Mouse (Mus musculus): ENCODE data around the gene Pacrg. TPM values are rescaled to one million over a fixed set of nuclear protein-coding genes. Genes with fewer than 3 reads are reported as not detected.

Gene Pacrg
- polyA plus RNA-seq, 1 experiment from 2014 or later = 3.7 TPM

GRCm38 (mm10) chr17:10552295-10553056 is 287.6 kb downstream of the Pacrg start:
- no peak overlapping the region for H3K9ac ChIP-seq (ENCODE audit: low read length)
- no peaks in the 10 kb centered on the region for H3K27me3 ChIP-seq (ENCODE audit: control insufficient read depth, insufficient read depth, low read length)
- H3K36me3 ChIP-seq (ENCODE audit: control insufficient read depth, insufficient read depth, low read length) = no peaks in the 10 kb centered on the region
- no peaks in the 10 kb centered on the region for H3K9me3 ChIP-seq (ENCODE audit: control insufficient read depth, low read length)
- H3K27ac ChIP-seq (ENCODE audit: low read depth, low read length) = no peak overlapping the region
- DNase-seq (ENCODE audit: low spot score, missing footprints) (no peak), ATAC-seq (ENCODE audit: low FRiP score) (no peak)
- 94% methylated on average over 16 of the region's 16 CpGs for WGBS
- no peaks in the 10 kb centered on the region for H3K4me1 ChIP-seq (ENCODE audit: control insufficient read depth, insufficient read depth, low read length)
- H3K4me3 ChIP-seq (ENCODE audit: low read depth, low read length) = no peak overlapping the region
- H3K4me2 ChIP-seq = no peak overlapping the region

GRCm38 (mm10) chr17:10550781-10551520 is 289.2 kb downstream of the Pacrg start:
- H3K9ac ChIP-seq (ENCODE audit: low read length) = no peak overlapping the region
- H3K4me2 ChIP-seq = no peak overlapping the region
- no peak overlapping the region for H3K4me3 ChIP-seq (ENCODE audit: low read depth, low read length)
- DNase-seq (ENCODE audit: low spot score, missing footprints) (no peak), ATAC-seq (ENCODE audit: low FRiP score) (no peak)
- no peaks in the 10 kb centered on the region for H3K36me3 ChIP-seq (ENCODE audit: control insufficient read depth, insufficient read depth, low read length)
- H3K27ac ChIP-seq (ENCODE audit: low read depth, low read length) = no peak overlapping the region
- no peaks in the 10 kb centered on the region for H3K4me1 ChIP-seq (ENCODE audit: control insufficient read depth, insufficient read depth, low read length)
- WGBS = 72% methylated on average over 15 of the region's 15 CpGs
- H3K27me3 ChIP-seq (ENCODE audit: control insufficient read depth, insufficient read depth, low read length) = no peaks in the 10 kb centered on the region
- no peaks in the 10 kb centered on the region for H3K9me3 ChIP-seq (ENCODE audit: control insufficient read depth, low read length)

GRCm38 (mm10) chr17:10549825-10550224 is 290.3 kb downstream of the Pacrg start:
- Histone ChIP-seq H3K4me1 (ENCODE audit: control insufficient read depth, insufficient read depth, low read length) (no peaks in the 10 kb centered on the region), H3K27me3 (ENCODE audit: control insufficient read depth, insufficient read depth, low read length) (no peaks in the 10 kb centered on the region), H3K4me2 (no peak overlapping the region), H3K27ac (ENCODE audit: low read depth, low read length) (no peak overlapping the region), H3K4me3 (ENCODE audit: low read depth, low read length) (no peak overlapping the region), H3K36me3 (ENCODE audit: control insufficient read depth, insufficient read depth, low read length) (no peaks in the 10 kb centered on the region), H3K9me3 (ENCODE audit: control insufficient read depth, low read length) (no peaks in the 10 kb centered on the region), H3K9ac (ENCODE audit: low read length) (no peak overlapping the region)
- WGBS = 87% methylated on average over 3 of the region's 3 CpGs
- DNase-seq (ENCODE audit: low spot score, missing footprints) = no peak
- ATAC-seq (ENCODE audit: low FRiP score) = no peak

GRCm38 (mm10) chr17:10548969-10549368 is 291.1 kb downstream of the Pacrg start:
- no peak overlapping the region for H3K27ac ChIP-seq (ENCODE audit: low read depth, low read length)
- no peak for DNase-seq (ENCODE audit: low spot score, missing footprints)
- WGBS = 86% methylated on average over 4 of the region's 4 CpGs
- H3K9ac ChIP-seq (ENCODE audit: low read length) = no peak overlapping the region
- no peaks in the 10 kb centered on the region for H3K27me3 ChIP-seq (ENCODE audit: control insufficient read depth, insufficient read depth, low read length)
- no peaks in the 10 kb centered on the region for H3K4me1 ChIP-seq (ENCODE audit: control insufficient read depth, insufficient read depth, low read length)
- H3K4me3 ChIP-seq (ENCODE audit: low read depth, low read length) = no peak overlapping the region
- H3K9me3 ChIP-seq (ENCODE audit: control insufficient read depth, low read length) = no peaks in the 10 kb centered on the region
- H3K36me3 ChIP-seq (ENCODE audit: control insufficient read depth, insufficient read depth, low read length) = no peaks in the 10 kb centered on the region
- no peak for ATAC-seq (ENCODE audit: low FRiP score)
- no peak overlapping the region for H3K4me2 ChIP-seq

- H3K4me1 ChIP-seq (ENCODE audit: control insufficient read depth, insufficient read depth, low read length) = no peaks in the 10 kb centered on the region
- H3K27ac ChIP-seq (ENCODE audit: low read depth, low read length) = no peak overlapping the region
- H3K9me3 ChIP-seq (ENCODE audit: control insufficient read depth, low read length) = no peaks in the 10 kb centered on the region
- H3K4me2 ChIP-seq = no peak overlapping the region
- H3K36me3 ChIP-seq (ENCODE audit: control insufficient read depth, insufficient read depth, low read length) = no peaks in the 10 kb centered on the region
- H3K4me3 ChIP-seq (ENCODE audit: low read depth, low read length) = no peak overlapping the region
- no peak for ATAC-seq (ENCODE audit: low FRiP score)
- DNase-seq (ENCODE audit: low spot score, missing footprints) = no peak
- H3K27me3 ChIP-seq (ENCODE audit: control insufficient read depth, insufficient read depth, low read length) = no peaks in the 10 kb centered on the region
- 95% methylated on average over 2 of the region's 2 CpGs for WGBS
- no peak overlapping the region for H3K9ac ChIP-seq (ENCODE audit: low read length)
These were observed 299.3 kb downstream of the Pacrg start for GRCm38 (mm10) chr17:10540772-10541171.

- 65% methylated on average over 8 of the region's 8 CpGs for WGBS
- Histone ChIP-seq H3K4me3 (ENCODE audit: low read depth, low read length) (no peak overlapping the region), H3K27me3 (ENCODE audit: control insufficient read depth, insufficient read depth, low read length) (no peaks in the 10 kb centered on the region), H3K9ac (ENCODE audit: low read length) (no peak overlapping the region), H3K4me2 (no peak overlapping the region), H3K9me3 (ENCODE audit: control insufficient read depth, low read length) (no peaks in the 10 kb centered on the region), H3K36me3 (ENCODE audit: control insufficient read depth, insufficient read depth, low read length) (no peaks in the 10 kb centered on the region), H3K27ac (ENCODE audit: low read depth, low read length) (no peak overlapping the region), H3K4me1 (ENCODE audit: control insufficient read depth, insufficient read depth, low read length) (no peaks in the 10 kb centered on the region)
- no peak for ATAC-seq (ENCODE audit: low FRiP score)
- no peak for DNase-seq (ENCODE audit: low spot score, missing footprints)
These were observed 305.9 kb downstream of the Pacrg start for GRCm38 (mm10) chr17:10534206-10534605.

- DNase-seq (ENCODE audit: low spot score, missing footprints) = no peak
These were observed 306.6 kb downstream of the Pacrg start for GRCm38 (mm10) chr17:10533461-10533860.

GRCm38 (mm10) chr17:10531024-10531423 is 309.1 kb downstream of the Pacrg start:
- ATAC-seq (ENCODE audit: low FRiP score) (no peak), DNase-seq (ENCODE audit: low spot score, missing footprints) (no peak)
- 39% methylated on average over 8 of the region's 8 CpGs for WGBS
- no peaks in the 10 kb centered on the region for H3K4me1 ChIP-seq (ENCODE audit: control insufficient read depth, insufficient read depth, low read length)
- H3K9me3 ChIP-seq (ENCODE audit: control insufficient read depth, low read length) = no peaks in the 10 kb centered on the region
- H3K27me3 ChIP-seq (ENCODE audit: control insufficient read depth, insufficient read depth, low read length) = no peaks in the 10 kb centered on the region
- H3K27ac ChIP-seq (ENCODE audit: low read depth, low read length) = no peak overlapping the region
- no peak overlapping the region for H3K4me3 ChIP-seq (ENCODE audit: low read depth, low read length)
- H3K4me2 ChIP-seq = no peak overlapping the region
- H3K9ac ChIP-seq (ENCODE audit: low read length) = no peak overlapping the region
- H3K36me3 ChIP-seq (ENCODE audit: control insufficient read depth, insufficient read depth, low read length) = no peaks in the 10 kb centered on the region

More at GRCm38 (mm10) chr17:10533461-10533860, 306.6 kb downstream of the Pacrg start:
- WGBS = 80% methylated on average over 7 of the region's 7 CpGs
- Histone ChIP-seq H3K4me1 (ENCODE audit: control insufficient read depth, insufficient read depth, low read length) (no peaks in the 10 kb centered on the region), H3K9ac (ENCODE audit: low read length) (no peak overlapping the region), H3K27me3 (ENCODE audit: control insufficient read depth, insufficient read depth, low read length) (no peaks in the 10 kb centered on the region), H3K4me3 (ENCODE audit: low read depth, low read length) (no peak overlapping the region), H3K4me2 (no peak overlapping the region), H3K36me3 (ENCODE audit: control insufficient read depth, insufficient read depth, low read length) (no peaks in the 10 kb centered on the region), H3K27ac (ENCODE audit: low read depth, low read length) (no peak overlapping the region), H3K9me3 (ENCODE audit: control insufficient read depth, low read length) (no peaks in the 10 kb centered on the region)
- ATAC-seq (ENCODE audit: low FRiP score) = no peak

- H3K27me3 ChIP-seq (ENCODE audit: control insufficient read depth, insufficient read depth, low read length) = no peaks in the 10 kb centered on the region
- H3K9ac ChIP-seq (ENCODE audit: low read length) = no peak overlapping the region
- H3K4me3 ChIP-seq (ENCODE audit: low read depth, low read length) = no peak overlapping the region
- H3K36me3 ChIP-seq (ENCODE audit: control insufficient read depth, insufficient read depth, low read length) = no peaks in the 10 kb centered on the region
- no peak for ATAC-seq (ENCODE audit: low FRiP score)
- H3K4me2 ChIP-seq = no peak overlapping the region
- no peak overlapping the region for H3K27ac ChIP-seq (ENCODE audit: low read depth, low read length)
- no peak for DNase-seq (ENCODE audit: low spot score, missing footprints)
- no peaks in the 10 kb centered on the region for H3K4me1 ChIP-seq (ENCODE audit: control insufficient read depth, insufficient read depth, low read length)
- WGBS = 75% methylated on average over 3 of the region's 3 CpGs
- no peaks in the 10 kb centered on the region for H3K9me3 ChIP-seq (ENCODE audit: control insufficient read depth, low read length)
These were observed 310.7 kb downstream of the Pacrg start for GRCm38 (mm10) chr17:10529329-10529955.
